Mouse (Mus musculus): ENCODE results near the gene 1700007K13Rik. TPM values are rescaled to one million over a fixed set of nuclear protein-coding genes. Genes with fewer than 3 reads are reported as not detected.
A peak's percentile ranks its signal among the peaks of the same experiment; 100 is the strongest.
"Not testable (repeated sequence)": the region's sequence is repeated elsewhere in the genome, so short reads cannot be mapped to it uniquely, and the experiment has no call there.

Gene 1700007K13Rik
- total and polyA plus RNA-seq, 3 experiments, result 0.74 to 0.98 TPM; not detected in 1

DNA sequence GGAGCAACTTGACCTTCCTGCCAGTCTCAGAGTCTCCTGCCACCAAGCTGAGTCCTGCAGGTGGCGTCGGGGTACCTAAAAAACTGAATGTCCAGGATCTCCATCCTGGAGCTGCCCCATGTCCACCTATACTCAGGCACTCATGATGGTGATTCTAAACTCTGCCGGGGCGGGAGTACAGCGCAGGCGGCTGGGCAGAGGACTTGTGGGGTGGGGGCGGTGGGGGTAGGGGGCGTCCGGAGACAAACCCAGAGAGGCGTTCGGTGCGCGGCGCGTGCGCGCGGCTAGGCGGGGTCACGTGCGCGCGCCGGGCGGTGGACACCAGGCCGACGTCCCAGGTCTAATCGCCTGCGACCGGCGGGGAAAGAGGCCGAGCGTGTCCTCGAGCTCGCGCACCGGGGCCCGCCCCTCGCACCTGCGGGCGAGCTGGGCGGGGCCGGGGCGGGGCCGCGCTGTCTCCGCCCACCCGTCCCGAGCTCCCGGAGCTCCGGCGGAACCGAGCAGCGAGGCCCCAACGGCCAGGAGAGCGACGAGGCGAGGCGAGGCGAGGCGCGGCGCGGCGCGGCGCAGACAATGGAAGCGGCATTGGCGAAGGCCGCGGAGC is 46.8 kb upstream of the 1700007K13Rik start, which contains the start of gene Ralgds:
Gene Ralgds, plus strand, starts transcription at position 328 of the 604 bp plus-strand sequence.
- H3K27ac ChIP-seq (ENCODE audit: insufficient read depth, low read depth), result no peak within 1 kb of the TSS

DNA sequence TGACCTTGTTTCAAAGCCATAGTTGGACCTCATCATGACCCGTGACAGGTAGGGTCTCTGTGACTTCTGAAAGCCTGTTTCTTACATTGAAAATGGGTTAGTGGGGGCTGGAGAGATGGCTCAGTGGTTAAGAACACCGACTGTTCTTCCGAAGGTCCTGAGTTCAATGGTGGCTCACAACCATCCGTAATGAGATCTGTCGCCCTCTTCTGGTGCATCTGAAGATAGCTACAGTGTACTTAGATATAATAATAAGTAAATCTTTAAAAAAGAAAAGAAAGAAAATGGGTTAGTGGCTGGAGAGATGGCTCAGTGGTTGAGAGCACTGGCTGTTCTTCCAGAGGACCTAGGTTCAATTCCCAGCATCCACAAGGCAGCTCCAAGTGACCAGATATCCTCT is 45.5 kb upstream of the 1700007K13Rik start:
- H3K27me3 ChIP-seq (replicated peaks), result peaks cover 65% of the 10 kb centered on the region
- H3K9me3 ChIP-seq (replicated peaks; ENCODE audit: low read length); H3K9ac ChIP-seq (ENCODE audit: insufficient read depth, low read depth); H3K4me3 ChIP-seq (replicated peaks in 1 of 3; ENCODE audit: low read depth in 2 of 3, low read length in 2 of 3, poor library complexity in 1 of 3); H3K36me3 ChIP-seq (replicated peaks in 1 of 2; ENCODE audit: control insufficient read depth in 1 of 2, insufficient read depth in 1 of 2, low read length in 1 of 2); H3K27ac ChIP-seq (ENCODE audit: insufficient read depth, low read depth); H3K79me2 ChIP-seq (replicated peaks; ENCODE audit: control insufficient read depth, extremely low read depth, insufficient read depth, poor library complexity, severe bottlenecking); DNase-seq (ENCODE audit: extremely low read depth); H3K4me2 ChIP-seq (ENCODE audit: insufficient read depth, low read depth, poor library complexity, severe bottlenecking); dilution Hi-C loops (cut with MboI; ENCODE audit: extremely low pct_ligation_motif_present, extremely low pct_unique_long_range_greater_than_20kb, low sequenced_read_pairs): not testable (repeated sequence)
- in situ Hi-C loops (cut with MboI; ENCODE audit: low pct_ligation_motif_present, low pct_unique_long_range_greater_than_20kb, low sequenced_read_pairs), result loop anchor here (5.0 kb wide), 1 partner anchor 36 kb away; no protein-coding TSS in a partner anchor
- peaks cover 5 to 20% of the 10 kb centered on the region in 2 experiments; a peak in 3 of 4 replicates for H3K4me1 ChIP-seq (ENCODE audit: control insufficient read depth in 1 of 2, insufficient read depth in 2 of 2)
- TF ChIP-seq CTCF (conservative IDR thresholded peaks at IDR 0.05 in 1 of 2, IDR thresholded peaks at IDR 0.05 in 1 of 2; ENCODE audit: low read depth in 2 of 2, low read length in 2 of 2), result peak; percentile 19 to 47; a peak in 3 of 4 replicates

More for the DNA sequence above, 46.8 kb upstream of the 1700007K13Rik start, which contains the start of gene Ralgds:
- Histone ChIP-seq H3K4me2 (ENCODE audit: insufficient read depth, low read depth, poor library complexity, severe bottlenecking) (peak within 1 kb of the TSS; percentile 95), H3K79me2 (replicated peaks; ENCODE audit: control insufficient read depth, extremely low read depth, insufficient read depth, poor library complexity, severe bottlenecking) (no peaks in the 10 kb centered on the region), H3K36me3 (replicated peaks in 1 of 2; ENCODE audit: control insufficient read depth in 1 of 2, insufficient read depth in 1 of 2, low read length in 1 of 2) (peaks cover 0 to 5% of the 10 kb centered on the region in 2 experiments), H3K4me1 (ENCODE audit: control insufficient read depth in 1 of 2, insufficient read depth in 2 of 2) (peaks cover 16 to 32% of the 10 kb centered on the region in 2 experiments), H3K4me3 (replicated peaks in 1 of 3; ENCODE audit: low read depth in 2 of 3, low read length in 2 of 3, poor library complexity in 1 of 3) (peak within 1 kb of the TSS; percentile 58 to 75 (median 61)), H3K9ac (ENCODE audit: insufficient read depth, low read depth) (peak within 1 kb of the TSS; percentile 73), H3K9me3 (replicated peaks; ENCODE audit: low read length) (no peaks in the 10 kb centered on the region), H3K27me3 (replicated peaks) (peaks cover 53% of the 10 kb centered on the region)
- dilution Hi-C loops (cut with MboI; ENCODE audit: extremely low pct_ligation_motif_present, extremely low pct_unique_long_range_greater_than_20kb, low sequenced_read_pairs) (no loop called here), in situ Hi-C loops (cut with MboI; ENCODE audit: low pct_ligation_motif_present, low pct_unique_long_range_greater_than_20kb, low sequenced_read_pairs) (loop anchor here (5.0 kb wide), 1 partner anchor 34 kb away; no protein-coding TSS in a partner anchor)
- DNase-seq (ENCODE audit: extremely low read depth), result no peak
- TF ChIP-seq GABPA (IDR thresholded peaks at IDR 0.05; ENCODE audit: insufficient replicate concordance, low read depth, low read length), result no peak
- TF ChIP-seq USF2 (conservative IDR thresholded peaks at IDR 0.05; ENCODE audit: low read depth, low read length), result no peak
- no peak for TF ChIP-seq UBTF (IDR thresholded peaks at IDR 0.05; ENCODE audit: low read depth, low read length)
- no peak for TF ChIP-seq POLR2AphosphoS2 (IDR thresholded peaks at IDR 0.05; ENCODE audit: low read depth, low read length)
- no peak for TF ChIP-seq CHD2 (IDR thresholded peaks at IDR 0.05; ENCODE audit: low read length)
- peak; percentile 7; the same call in 1 of the 2 replicates for TF ChIP-seq SMC3 (IDR thresholded peaks at IDR 0.05; ENCODE audit: low read depth, low read length)
- TF ChIP-seq MEF2A (IDR thresholded peaks at IDR 0.05; ENCODE audit: borderline replicate concordance, low read depth, low read length), result no peak
- TF ChIP-seq KAT2A (IDR thresholded peaks at IDR 0.05; ENCODE audit: insufficient replicate concordance, low read length), result no peak
- no peak for TF ChIP-seq ZC3H11A (IDR thresholded peaks at IDR 0.05; ENCODE audit: low read depth, low read length)
- TF ChIP-seq EP300 (IDR thresholded peaks at IDR 0.05; ENCODE audit: low read length), result no peak
- TF ChIP-seq USF1 (IDR thresholded peaks at IDR 0.05; ENCODE audit: low read depth, low read length), result peak; percentile 70
- 0 out of 2 replicates have a peak, but pooled peaks have one; percentile 7 for TF ChIP-seq ELF1 (IDR thresholded peaks at IDR 0.05; ENCODE audit: low read depth, low read length)
- no peak for TF ChIP-seq ZKSCAN1 (IDR thresholded peaks at IDR 0.05; ENCODE audit: borderline replicate concordance, low read depth, low read length)
- TF ChIP-seq CHD1 (IDR thresholded peaks at IDR 0.05; ENCODE audit: low read depth, low read length), result no peak
- TF ChIP-seq E2F4 (IDR thresholded peaks at IDR 0.05; ENCODE audit: insufficient replicate concordance, low read depth, low read length), result no peak
- TF ChIP-seq MAFK (IDR thresholded peaks at IDR 0.05; ENCODE audit: insufficient replicate concordance, low read length), result no peak
- TF ChIP-seq ZNF384 (IDR thresholded peaks at IDR 0.05; ENCODE audit: low read depth, low read length), result no peak
- no peak for TF ChIP-seq NELFE (IDR thresholded peaks at IDR 0.05; ENCODE audit: low read depth, low read length)
- TF ChIP-seq HCFC1 (IDR thresholded peaks at IDR 0.05; ENCODE audit: low read depth, low read length), result no peak
- no peak for TF ChIP-seq RAD21 (IDR thresholded peaks at IDR 0.05; ENCODE audit: low read depth, low read length)
- no peak for TF ChIP-seq IRF4 (IDR thresholded peaks at IDR 0.05; ENCODE audit: low read depth, low read length)
- TF ChIP-seq BHLHE40 (IDR thresholded peaks at IDR 0.05; ENCODE audit: low read depth, low read length), result peak; percentile 67
- TF ChIP-seq SIN3A (IDR thresholded peaks at IDR 0.05; ENCODE audit: low read length), result no peak
- TF ChIP-seq ETS1 (conservative IDR thresholded peaks at IDR 0.05; ENCODE audit: low read depth, low read length), result no peak
- peak; percentile 44; the same call in 1 of the 2 replicates for TF ChIP-seq MAX (IDR thresholded peaks at IDR 0.05; ENCODE audit: low read length)
- peak; percentile 74 for TF ChIP-seq NRF1 (IDR thresholded peaks at IDR 0.05; ENCODE audit: low read depth, low read length)
- TF ChIP-seq POLR2A (IDR thresholded peaks at IDR 0.05; ENCODE audit: low read depth, low read length), result peak; percentile 39; the same call in 1 of the 2 replicates
- TF ChIP-seq TBP (conservative IDR thresholded peaks at IDR 0.05; ENCODE audit: low read depth, low read length), result no peak
- no peak for TF ChIP-seq PAX5 (IDR thresholded peaks at IDR 0.05; ENCODE audit: low read length)
- no peak for TF ChIP-seq ZMIZ1 (IDR thresholded peaks at IDR 0.05; ENCODE audit: low read depth, low read length)
- TF ChIP-seq MAZ (IDR thresholded peaks at IDR 0.05; ENCODE audit: low read depth, low read length), result no peak
- TF ChIP-seq CTCF (conservative IDR thresholded peaks at IDR 0.05 in 1 of 2, IDR thresholded peaks at IDR 0.05 in 1 of 2; ENCODE audit: low read depth in 2 of 2, low read length in 2 of 2), result peak in 1 of 2 experiments; percentile 33; a peak in 2 of 4 replicates
- TF ChIP-seq JUN (IDR thresholded peaks at IDR 0.05; ENCODE audit: insufficient read depth, low read depth, low read length), result no peak
- 0 out of 2 replicates have a peak, but pooled peaks have one; percentile 33 for TF ChIP-seq TCF12 (IDR thresholded peaks at IDR 0.05; ENCODE audit: low read depth, low read length)
- no peak for TF ChIP-seq MYC (IDR thresholded peaks at IDR 0.05; ENCODE audit: low read depth, low read length)
- no peak for TF ChIP-seq RCOR1 (conservative IDR thresholded peaks at IDR 0.05; ENCODE audit: low read depth, low read length)
- no peak; the same call in 1 of the 2 replicates for TF ChIP-seq MXI1 (IDR thresholded peaks at IDR 0.05; ENCODE audit: low read depth, low read length)
- no peak for TF ChIP-seq JUND (conservative IDR thresholded peaks at IDR 0.05; ENCODE audit: low read depth, low read length)

Data from CH12.LX (cell line).